Mouse (Mus musculus): ENCODE results near the gene Gm13695. TPM values are rescaled to one million over a fixed set of nuclear protein-coding genes. Genes with fewer than 3 reads are reported as not detected.

Gm13695 gene
- polyA plus RNA-seq (2012; rRNA removed; ENCODE audit: low replicate concordance): not detected in 2 replicates

GRCm38 (mm10) chr2:83967013-83967412 lies at the start of gene Gm13695:
Gene Gm13695 (plus strand): TSS chr2:83967313.

GRCm38 (mm10) chr2:83940931-83941361 lies 26.2 kb upstream of the Gm13695 start, which contains the start of gene Zswim2:
Gene Zswim2 (minus strand): TSS chr2:83941228.

GRCm38 (mm10) chr2:83955393-83955792 lies 11.7 kb upstream of the Gm13695 start, which contains the start of gene Gm13698:
Gene Gm13698 (plus strand): TSS chr2:83955693.

GRCm38 (mm10) chr2:83961203-83961602 lies 5.9 kb upstream of the Gm13695 start, which contains the start of gene Gm13693:
Gene Gm13693 (plus strand): TSS chr2:83961503.

GRCm38 (mm10) chr2:83972823-83973222 lies 5.7 kb downstream of the Gm13695 start, which contains the start of gene Gm13696:
Gene Gm13696 (plus strand): TSS chr2:83973123.

GRCm38 (mm10) chr2:83978633-83979032 lies 11.5 kb downstream of the Gm13695 start, which contains the start of gene Gm13694:
Gene Gm13694 (plus strand): TSS chr2:83978933.

GRCm38 (mm10) chr2:83984443-83984842 lies 17.3 kb downstream of the Gm13695 start, which contains the start of gene Gm13697:
Gene Gm13697 (plus strand): TSS chr2:83984743.

GRCm38 (mm10) chr2:83990253-83990652 lies 23.1 kb downstream of the Gm13695 start, which contains the start of gene Gm13691:
Gene Gm13691 (plus strand): TSS chr2:83990553.

Other genes with a start within 250 kb of the Gm13695 start
- 22.4 and 114 TPM in 2 replicates for gene Itgav, start 242.9 kb upstream of the Gm13695 start, polyA plus RNA-seq (2012; rRNA removed; ENCODE audit: low replicate concordance)
- 0.98 and 1.5 TPM in 2 replicates for gene Fam171b, start 154.7 kb upstream of the Gm13695 start, polyA plus RNA-seq (2012; rRNA removed; ENCODE audit: low replicate concordance)
- not detected in 2 replicates for gene Zswim2, start 26.1 kb upstream of the Gm13695 start, polyA plus RNA-seq (2012; rRNA removed; ENCODE audit: low replicate concordance)
- not detected in 2 replicates for gene Gm13698, start 11.6 kb upstream of the Gm13695 start, polyA plus RNA-seq (2012; rRNA removed; ENCODE audit: low replicate concordance)
- gene Gm13693, start 5.8 kb upstream of the Gm13695 start, polyA plus RNA-seq (2012; rRNA removed; ENCODE audit: low replicate concordance): not detected in 2 replicates
- not detected in 2 replicates for gene Gm13696, start 5.8 kb downstream of the Gm13695 start, polyA plus RNA-seq (2012; rRNA removed; ENCODE audit: low replicate concordance)
- gene Gm13694, start 11.6 kb downstream of the Gm13695 start, polyA plus RNA-seq (2012; rRNA removed; ENCODE audit: low replicate concordance): not detected in 2 replicates
- not detected in 2 replicates for gene Gm13697, start 17.4 kb downstream of the Gm13695 start, polyA plus RNA-seq (2012; rRNA removed; ENCODE audit: low replicate concordance)
- not detected in 2 replicates for gene Gm13691, start 23.2 kb downstream of the Gm13695 start, polyA plus RNA-seq (2012; rRNA removed; ENCODE audit: low replicate concordance)

Measured in mammary gland, adult 2 months (tissue).